Mouse (Mus musculus) heart, postnatal 36 days (tissue): ENCODE measurements around the gene Ap2a1. TPM values are rescaled to one million over a fixed set of nuclear protein-coding genes. Genes with fewer than 3 reads are reported as not detected.

ENCODE experiments used
- DNase-seq, 2 experiments: peaks; one replicate each; pipeline ENCODE4 v3.0.0; 2021 to 2022
- intact Hi-C: fragments of 180-260 bp; cut with DNase I; formaldehyde crosslinking; loops from one replicate; pipeline ENCODE4 v1.15.1; 2025
- total RNA-seq, 2 experiments: library from RNA; stranded (reverse); gene quantifications; 2 replicates each; pipeline ENCODE4 v1.2.3; 2021

The Ap2a1 gene
- total RNA-seq, 2 experiments from 2014 or later = 69.8 to 72.0 TPM

- intact Hi-C loops = no loop called here
- no peak for DNase-seq
Observed at GRCm38 (mm10) chr7:44853065-44853464, 76.2 kb downstream of the Ap2a1 start.

GRCm38 (mm10) chr7:44852259-44853027 is 76.9 kb downstream of the Ap2a1 start:
- DNase-seq = no peak
- intact Hi-C loops = no loop called here

GRCm38 (mm10) chr7:44851625-44852234 is 77.6 kb downstream of the Ap2a1 start:
- intact Hi-C loops = no loop called here

GRCm38 (mm10) chr7:44850789-44851624 is 78.3 kb downstream of the Ap2a1 start:
- no peak for DNase-seq
- intact Hi-C loops = no loop called here

More at GRCm38 (mm10) chr7:44851625-44852234, 77.6 kb downstream of the Ap2a1 start:
- DNase-seq = no peak

Other genes starting within 250 kb of the Ap2a1 start
- gene Izumo2, start 220.8 kb downstream of the Ap2a1 start, total RNA-seq = not detected
- 10 to 100 TPM; 25.3 to 26.7 TPM for gene Vrk3, start 181.1 kb downstream of the Ap2a1 start, total RNA-seq
- under 1 TPM; 0.06 to 0.14 TPM for gene Zfp473, start 178.4 kb downstream of the Ap2a1 start, total RNA-seq
- 10 to 100 TPM; 21.9 to 28.9 TPM for gene Nup62, start 113.4 kb downstream of the Ap2a1 start, total RNA-seq
- under 1 TPM; 0.89 TPM for gene Il4i1, start 113.1 kb downstream of the Ap2a1 start, total RNA-seq
- 10 to 100 TPM; 54.3 to 62.0 TPM for gene Atf5, start 112.8 kb downstream of the Ap2a1 start, total RNA-seq
- 10 to 100 TPM; 73.6 to 75.4 TPM for gene Akt1s1, start 80.5 kb downstream of the Ap2a1 start, total RNA-seq
- gene Tbc1d17, start 80.4 kb downstream of the Ap2a1 start, total RNA-seq = 10 to 100 TPM; 58.1 to 59.1 TPM
- gene Pnkp, start 72.4 kb downstream of the Ap2a1 start, total RNA-seq = 10 to 100 TPM; 18.6 to 21.1 TPM
- gene Ptov1, start 59.7 kb downstream of the Ap2a1 start, total RNA-seq = 100 to 1,000 TPM; 158 to 183 TPM
- gene Med25, start 36.8 kb downstream of the Ap2a1 start, total RNA-seq = 10 to 100 TPM; 76.9 to 81.1 TPM
- 10 to 100 TPM; 16.9 to 17.5 TPM for gene Fuz, start 33.4 kb downstream of the Ap2a1 start, total RNA-seq
- not detected for gene Tsks, start 13.7 kb upstream of the Ap2a1 start, total RNA-seq
- 1 to 10 TPM; 1.4 to 2.1 TPM for gene Cpt1c, start 45.4 kb upstream of the Ap2a1 start, total RNA-seq
- gene Prmt1, start 57.1 kb upstream of the Ap2a1 start, total RNA-seq = 100 to 1,000 TPM; 104 to 107 TPM
- gene Irf3, start 68.2 kb upstream of the Ap2a1 start, total RNA-seq = 10 to 100 TPM; 27.3 to 31.7 TPM
- 10 to 100 TPM; 10.2 to 11.2 TPM for gene Bcl2l12, start 69.2 kb upstream of the Ap2a1 start, total RNA-seq
- gene Scaf1, start 86.9 kb upstream of the Ap2a1 start, total RNA-seq = 10 to 100 TPM; 48.0 to 48.1 TPM
- gene Rras, start 88.5 kb upstream of the Ap2a1 start, total RNA-seq = 10 to 100 TPM; 45.1 to 53.3 TPM
- gene Prr12, start 123.4 kb upstream of the Ap2a1 start, total RNA-seq = 10 to 100 TPM; 23.4 to 29.4 TPM
- gene Nosip, start 132.9 kb upstream of the Ap2a1 start, total RNA-seq = 10 to 100 TPM; 30.3 to 32.1 TPM
- 1 to 10 TPM; 7.7 to 7.9 TPM for gene Prrg2, start 133.2 kb upstream of the Ap2a1 start, total RNA-seq
- 10 to 100 TPM; 26.4 to 28.1 TPM for gene Rcn3, start 162.7 kb upstream of the Ap2a1 start, total RNA-seq
- 10 to 100 TPM; 77.1 to 84.5 TPM for gene Fcgrt, start 174.4 kb upstream of the Ap2a1 start, total RNA-seq
- gene Rps11, start 194.9 kb upstream of the Ap2a1 start, total RNA-seq = 100 to 1,000 TPM; 567 to 587 TPM
- 100 to 1,000 TPM; 580 to 665 TPM for gene Rpl13a, start 199.3 kb upstream of the Ap2a1 start, total RNA-seq
- gene Gm45713, start 206.7 kb upstream of the Ap2a1 start, total RNA-seq = not detected
- 10 to 100 TPM in 1 of 2 experiments, 1 to 10 TPM in 1; 7.0 to 16.1 TPM for gene Flt3l, start 206.9 kb upstream of the Ap2a1 start, total RNA-seq
- 10 to 100 TPM; 41.8 to 43.1 TPM for gene Pih1d1, start 224.8 kb upstream of the Ap2a1 start, total RNA-seq
- 10 to 100 TPM; 20.6 to 22.8 TPM for gene Aldh16a1, start 225.1 kb upstream of the Ap2a1 start, total RNA-seq
- gene Slc17a7, start 234.5 kb upstream of the Ap2a1 start, total RNA-seq = 10 to 100 TPM; 19.7 to 21.0 TPM